Mouse (Mus musculus) stomach, postnatal 0 days (tissue): ENCODE data around the gene Prl4a1. TPM values are rescaled to one million over a fixed set of nuclear protein-coding genes. Genes with fewer than 3 reads are reported as not detected.

ENCODE experiments used
- ATAC-seq: fragments of 200-750 bp; cut with Nextera tagmentation; 2 replicates; pipeline ENCODE4 v1.8.0; 2017; ENCODE audit not compliant: low FRiP score, low TSS enrichment
- DNase-seq: peaks from one replicate; pipeline ENCODE4 v3.0.0-alpha.2; 2016; ENCODE audit warnings: low spot score
- H3K27ac ChIP-seq: fragments of 300-500 bp; sonication (generic); replicated peaks from 2 replicates; pipeline ENCODE4 v1.5.1; 2014; ENCODE audit warnings: mild to moderate bottlenecking, control low read depth
- H3K27me3 ChIP-seq: fragments of 300-500 bp; sonication (generic); 2 replicates; pipeline ENCODE4 v1.6.1; 2014; ENCODE audit warnings: low read length; ENCODE audit not compliant: control insufficient read depth, insufficient read depth
- H3K36me3 ChIP-seq: fragments of 300-500 bp; sonication (generic); 2 replicates; pipeline ENCODE4 v1.6.1; 2014; ENCODE audit warnings: low read length, mixed read lengths; ENCODE audit not compliant: control insufficient read depth, insufficient read depth
- H3K4me1 ChIP-seq: fragments of 300-500 bp; sonication (generic); replicated peaks from 2 replicates; pipeline ENCODE4 v1.6.1; 2014; ENCODE audit warnings: antibody characterized with exemption; ENCODE audit not compliant: control insufficient read depth, insufficient read depth
- H3K4me2 ChIP-seq: fragments of 300-500 bp; sonication (generic); replicated peaks from 2 replicates; pipeline ENCODE4 v1.6.1; 2014; ENCODE audit warnings: low read depth, mild to moderate bottlenecking, control low read depth, moderate library complexity
- H3K4me3 ChIP-seq: fragments of 300-500 bp; sonication (generic); 2 replicates; pipeline ENCODE4 v1.5.1; 2014; ENCODE audit warnings: low read depth, low read length, control low read depth
- H3K9ac ChIP-seq: fragments of 300-500 bp; sonication (generic); 2 replicates; pipeline ENCODE4 v1.6.1; 2014; ENCODE audit warnings: mild to moderate bottlenecking, low read length, control low read depth, mixed read lengths
- H3K9me3 ChIP-seq: fragments of 300-500 bp; sonication (generic); 2 replicates; pipeline ENCODE4 v1.6.1; 2016; ENCODE audit warnings: low read length; ENCODE audit not compliant: control insufficient read depth
- CTCF ChIP-seq: IDR thresholded peaks from 2 replicates; pipeline ENCODE4 v1.5.1; 2016; ENCODE audit warnings: antibody characterized with exemption, low read depth, mild to moderate bottlenecking, moderate library complexity
- EP300 ChIP-seq: optimal IDR thresholded peaks from 2 replicates; pipeline ENCODE3; 2016; ENCODE audit warnings: antibody characterized with exemption
- WGBS: fragments of 180-500 bp; shearing (Covaris S2); extraction: QIAGEN DNeasy Blood & Tissue Kit; methylation state at CpG from one replicate; pipeline ENCODE4 v1.1.7; 2014; 5-methylcytosine and 5-hydroxymethylcytosine counted together
- polyA plus RNA-seq: library from polyadenylated mRNA; unstranded; fragments of >200 nt; fragmentation: Nextera tagmentation; extraction: Ambion mirVana; gene quantifications from 2 replicates; pipeline ENCODE4 v1.2.1, GENCODE M21; 2015

The Prl4a1 gene
- polyA plus RNA-seq, 1 experiment from 2014 or later = not detected

DNA sequence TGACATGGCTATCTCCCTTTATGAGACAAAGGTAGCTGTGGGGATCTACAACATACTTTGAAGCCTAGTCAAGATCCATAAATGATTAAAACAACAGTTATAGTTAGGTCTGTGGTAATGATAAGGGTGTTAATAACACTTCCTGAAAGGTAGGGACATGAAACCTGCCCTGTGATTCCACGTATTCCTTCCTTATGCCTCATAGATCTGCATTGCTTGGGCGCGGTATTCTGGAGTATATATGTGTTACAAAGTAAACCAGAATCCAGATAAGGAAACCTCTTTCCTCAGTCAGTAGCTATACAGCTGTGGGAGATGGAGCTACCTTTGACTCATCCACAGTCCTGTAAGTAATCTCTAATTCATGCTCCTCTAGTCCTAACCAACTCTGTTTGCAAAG is 53.3 kb downstream of the Prl4a1 start:
- Histone ChIP-seq H3K27me3 (no peaks in the 10 kb centered on the region), H3K9ac (no peak overlapping the region), H3K4me3 (no peak overlapping the region), H3K4me1 (no peaks in the 10 kb centered on the region), H3K36me3 (no peaks in the 10 kb centered on the region), H3K4me2 (no peak overlapping the region), H3K9me3 (no peaks in the 10 kb centered on the region), H3K27ac (no peak overlapping the region)
- ATAC-seq (no peak), DNase-seq (no peak)
- 81% methylated on average over 3 of the region's 3 CpGs for WGBS
- TF ChIP-seq EP300 (no peak), CTCF (no peak)

Other genes starting within 250 kb of the Prl4a1 start
- not detected in 2 replicates for gene Prl7c1, start 235.4 kb upstream of the Prl4a1 start, polyA plus RNA-seq
- not detected in 2 replicates for gene Prl2a1, start 214.6 kb upstream of the Prl4a1 start, polyA plus RNA-seq
- not detected in 2 replicates for gene Prl2c1, start 166.9 kb upstream of the Prl4a1 start, polyA plus RNA-seq
- gene Prl5a1, start 126.3 kb downstream of the Prl4a1 start, polyA plus RNA-seq = not detected in 2 replicates
- 6.8 and 8.1 TPM in 2 replicates for gene Gm11361, start 241.3 kb downstream of the Prl4a1 start, polyA plus RNA-seq